Comparison of ENCODE assay signal across 9 mouse cellular contexts in the genomic region with DNA sequence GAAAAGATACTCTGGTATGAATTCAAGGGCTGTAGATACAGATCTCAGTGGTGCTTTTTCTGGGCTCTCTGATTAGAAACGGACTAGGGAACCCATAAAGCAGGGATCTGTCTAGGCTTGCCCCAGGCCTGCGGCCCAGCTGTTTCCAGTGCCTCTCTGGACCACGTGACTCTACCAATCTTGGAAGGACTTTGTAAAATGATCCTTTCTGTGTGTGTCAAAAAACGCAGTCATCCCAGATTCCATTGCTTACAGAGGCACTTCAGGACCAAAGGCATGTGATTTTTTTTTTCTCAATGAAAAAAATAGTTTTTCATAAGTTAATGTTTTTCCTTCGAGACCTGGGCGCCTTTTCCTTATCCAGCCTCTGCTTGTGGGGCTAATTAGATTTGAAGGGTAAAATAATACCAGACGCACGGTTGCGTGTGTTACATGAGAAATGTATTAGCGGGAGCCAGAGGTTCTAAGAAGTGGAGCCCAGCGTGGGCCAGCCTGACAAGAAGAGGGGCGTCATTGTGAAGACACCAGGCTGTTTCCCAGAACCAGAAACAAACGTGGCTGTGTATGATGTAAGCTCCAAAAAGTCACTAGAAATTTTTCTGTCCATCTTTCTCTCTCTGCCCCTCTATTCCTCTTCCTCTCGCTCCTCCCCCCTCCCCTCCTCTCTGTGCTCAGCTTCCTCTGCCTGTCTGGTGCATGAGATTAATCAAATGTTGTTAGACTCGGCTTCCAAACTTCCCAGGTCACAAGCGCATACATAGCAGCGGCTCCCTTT. TPM values are rescaled to one million over a fixed set of nuclear protein-coding genes. Genes with fewer than 3 reads are reported as not detected.
A peak's percentile ranks its signal among the peaks of the same experiment; 100 is the strongest.
DNase-seq lines count a peak whose midpoint lies in the region; ATAC-seq and TF ChIP-seq lines count a peak whose summit lies in the region.
"Had no signal": no experiment of that assay in that cellular context is flagged by ENCODE, and none has a peak within 500 bp of the region (broad histone marks: within the 10 kb centered on the region; RNA-seq: fewer than 3 reads in every experiment).

No protein-coding gene starts in this region.

- peak overlapping the region; percentile 66 for H3K27ac ChIP-seq in lung, embryonic 15.5 days
- H3K27ac ChIP-seq in embryonic facial prominence, embryonic 15.5 days (replicated peaks): peak overlapping the region; percentile 78
- no peak overlapping the region for H3K27ac ChIP-seq in hindbrain, postnatal 0 days
- H3K27ac ChIP-seq in stomach, embryonic 15.5 days: peak overlapping the region; percentile 16; the same call in 1 of the 2 replicates
- no peak overlapping the region for H3K27ac ChIP-seq in midbrain, embryonic 10.5 days (replicated peaks)

- DNase-seq in lung, postnatal 25 days (ENCODE audit: low spot score): no peak
- DNase-seq in hindbrain, postnatal 0 days (ENCODE audit: low spot score): no peak
- DNase-seq in adrenal gland, adult 18-20 months (ENCODE audit: low spot score in 2 of 2): no peak
- no peak for DNase-seq in layer of hippocampus, adult 18-20 months (ENCODE audit: low spot score in 2 of 2)
- no peak for DNase-seq in midbrain, embryonic 10.5 days (ENCODE audit: low spot score)
- DNase-seq: cerebellum, adult 11-12 months had no signal

- peak; percentile 72 for ATAC-seq in lung, embryonic 15.5 days (ENCODE audit: borderline replicate concordance, extremely low read depth, low FRiP score, low TSS enrichment)
- ATAC-seq in embryonic facial prominence, embryonic 15.5 days (ENCODE audit: insufficient number of reproducible peaks, low FRiP score, low TSS enrichment, low read depth): peak; percentile 62; the same call in 1 of the 2 replicates
- peak; percentile 28; the same call in 1 of the 2 replicates for ATAC-seq in hindbrain, postnatal 0 days
- 0 out of 2 replicates have a peak, but pooled peaks have one; percentile 17 for ATAC-seq in stomach, embryonic 15.5 days (ENCODE audit: insufficient read depth, low FRiP score, low read depth)

- 14% methylated on average over 17 of the region's 17 CpGs for WGBS in lung, embryonic 15.5 days
- 6% methylated on average over 17 of the region's 17 CpGs for WGBS in embryonic facial prominence, embryonic 15.5 days
- 43% methylated on average over 16 of the region's 17 CpGs for WGBS in hindbrain, postnatal 0 days
- WGBS in stomach, embryonic 15.5 days: 31% methylated on average over 17 of the region's 17 CpGs
- 62% methylated on average over 17 of the region's 17 CpGs for WGBS in midbrain, embryonic 10.5 days

- H3K27me3 ChIP-seq in lung, embryonic 15.5 days: no peaks in the 10 kb centered on the region
- peaks cover 3% of the 10 kb centered on the region; the same call in 1 of the 2 replicates for H3K27me3 ChIP-seq in embryonic facial prominence, embryonic 15.5 days
- H3K27me3 ChIP-seq in hindbrain, postnatal 0 days (ENCODE audit: insufficient read depth, low read length): no peaks in the 10 kb centered on the region
- no peaks in the 10 kb centered on the region for H3K27me3 ChIP-seq in stomach, embryonic 15.5 days (replicated peaks)
- H3K27me3 ChIP-seq in midbrain, embryonic 10.5 days (ENCODE audit: low read depth, poor library complexity, severe bottlenecking): no peaks in the 10 kb centered on the region

- H3K4me1 ChIP-seq in lung, embryonic 15.5 days: peaks cover 41% of the 10 kb centered on the region
- H3K4me1 ChIP-seq in embryonic facial prominence, embryonic 15.5 days: peaks cover 52% of the 10 kb centered on the region
- H3K4me1 ChIP-seq in hindbrain, postnatal 0 days (ENCODE audit: insufficient read depth, low read length): peaks cover 2% of the 10 kb centered on the region; the same call in 1 of the 2 replicates
- H3K4me1 ChIP-seq in stomach, embryonic 15.5 days: 0 out of 2 replicates have a peak, but pooled peaks cover 3% of the 10 kb centered on the region
- H3K4me1 ChIP-seq in midbrain, embryonic 10.5 days: peaks cover 7% of the 10 kb centered on the region

- no peak overlapping the region for H3K9ac ChIP-seq in lung, embryonic 15.5 days
- H3K9ac ChIP-seq in embryonic facial prominence, embryonic 15.5 days: no peak overlapping the region
- H3K9ac ChIP-seq in hindbrain, postnatal 0 days (replicated peaks; ENCODE audit: low read length): no peak overlapping the region
- H3K9ac ChIP-seq in stomach, embryonic 15.5 days: no peak overlapping the region

- H3K9me3 ChIP-seq in lung, embryonic 15.5 days: no peaks in the 10 kb centered on the region
- H3K9me3 ChIP-seq in embryonic facial prominence, embryonic 15.5 days (replicated peaks): no peaks in the 10 kb centered on the region
- H3K9me3 ChIP-seq in hindbrain, postnatal 0 days (ENCODE audit: low read length): no peaks in the 10 kb centered on the region
- no peaks in the 10 kb centered on the region for H3K9me3 ChIP-seq in stomach, embryonic 15.5 days
- H3K9me3 ChIP-seq in midbrain, embryonic 10.5 days (replicated peaks): no peaks in the 10 kb centered on the region

- H3K4me2 ChIP-seq in lung, embryonic 15.5 days: peak overlapping the region; percentile 30; the same call in 1 of the 2 replicates
- peak overlapping the region; percentile 39 for H3K4me2 ChIP-seq in embryonic facial prominence, embryonic 15.5 days (replicated peaks)
- peak overlapping the region; percentile 10 for H3K4me2 ChIP-seq in hindbrain, postnatal 0 days (ENCODE audit: low read depth, low read length)
- H3K4me2 ChIP-seq in stomach, embryonic 15.5 days: peak overlapping the region; percentile 35

- TF ChIP-seq CTCF in hindbrain, postnatal 0 days (IDR thresholded peaks at IDR 0.05; ENCODE audit: low read depth): no peak

- H3K4me3 ChIP-seq in lung, embryonic 15.5 days: peak overlapping the region; percentile 6; the same call in 1 of the 2 replicates
- peak overlapping the region; percentile 13; the same call in 1 of the 2 replicates for H3K4me3 ChIP-seq in embryonic facial prominence, embryonic 15.5 days (replicated peaks)
- no peak overlapping the region for H3K4me3 ChIP-seq in hindbrain, postnatal 0 days (ENCODE audit: low read length)
- no peak overlapping the region for H3K4me3 ChIP-seq in stomach, embryonic 15.5 days (replicated peaks)
- H3K4me3 ChIP-seq in midbrain, embryonic 10.5 days: no peak overlapping the region

- H3K36me3 ChIP-seq in lung, embryonic 15.5 days: no peaks in the 10 kb centered on the region
- H3K36me3 ChIP-seq in embryonic facial prominence, embryonic 15.5 days: no peaks in the 10 kb centered on the region
- H3K36me3 ChIP-seq in hindbrain, postnatal 0 days (ENCODE audit: insufficient read depth, low read length): no peaks in the 10 kb centered on the region
- no peaks in the 10 kb centered on the region for H3K36me3 ChIP-seq in stomach, embryonic 15.5 days
- no peaks in the 10 kb centered on the region for H3K36me3 ChIP-seq in midbrain, embryonic 10.5 days

RNA-seq across cellular contexts. Expression of gene Pakap, which starts 43.5 kb away (rescaled TPM):
- 43.3 and 47.7 TPM in 2 replicates for polyA plus RNA-seq in lung, embryonic 15.5 days (2015; fragmentation: Nextera tagmentation; extraction: Ambion mirVana)
- polyA plus RNA-seq in embryonic facial prominence, embryonic 15.5 days (2015; fragmentation: Nextera tagmentation; extraction: Ambion mirVana): 24.8 and 27.6 TPM in 2 replicates
- 7.5 and 9.7 TPM in 2 replicates for total RNA-seq in hindbrain, postnatal 0 days (2014; rRNA removed)
- 13.1 and 14.3 TPM in 2 replicates for polyA plus RNA-seq in hindbrain, postnatal 0 days (2015; fragmentation: Nextera tagmentation; extraction: Ambion mirVana)
- polyA plus RNA-seq in stomach, embryonic 15.5 days (2015; fragmentation: Nextera tagmentation; extraction: Ambion mirVana): 24.7 and 25.8 TPM in 2 replicates
- 10 to 100 TPM; 34.5 to 69.8 TPM for total RNA-seq in adrenal gland, adult 18-20 months (2021)
- total RNA-seq in layer of hippocampus, adult 18-20 months (2021): 10 to 100 TPM; 22.9 to 23.3 TPM
- polyA plus RNA-seq in midbrain, embryonic 10.5 days (2016; fragmentation: Nextera tagmentation; extraction: Ambion mirVana): 22.8 and 26.9 TPM in 2 replicates

Comparison
In these comparisons a context has a peak if more than half of its experiments do, and no peak if none do; other contexts are left out.
1. ATAC-seq: peak in every context shown above with its lines; median percentile 72 in lung, embryonic 15.5 days; 62 in embryonic facial prominence, embryonic 15.5 days; 28 in hindbrain, postnatal 0 days; 17 in stomach, embryonic 15.5 days.
2. H3K27ac ChIP-seq: peak in lung, embryonic 15.5 days (single experiment), embryonic facial prominence, embryonic 15.5 days (single experiment) and stomach, embryonic 15.5 days (single experiment); none in hindbrain, postnatal 0 days (single experiment) and midbrain, embryonic 10.5 days (single experiment).
3. H3K4me3 ChIP-seq: peak in lung, embryonic 15.5 days (single experiment) and embryonic facial prominence, embryonic 15.5 days (single experiment); none in hindbrain, postnatal 0 days (single experiment), stomach, embryonic 15.5 days (single experiment) and midbrain, embryonic 10.5 days (single experiment).
4. Peak in every context shown above with its lines, with median percentiles within 50 percentile points of each other: H3K4me2 ChIP-seq.